Mouse (Mus musculus): ENCODE results near the gene Nanog. TPM values are rescaled to one million over a fixed set of nuclear protein-coding genes. Genes with fewer than 3 reads are reported as not detected.

The Nanog gene
- polyA plus RNA-seq, 1 experiment: 18.2 TPM

GRCm38 (mm10) chr6:122741460-122742227 lies 34.4 kb downstream of the Nanog start:
- no peak for TF ChIP-seq POLR2A (IDR thresholded peaks at IDR 0.05; ENCODE audit: borderline replicate concordance, control insufficient read depth, low read depth, low read length)
- TF ChIP-seq CTCF (IDR thresholded peaks at IDR 0.05; ENCODE audit: control insufficient read depth, insufficient read depth, low read length): no peak
- H3K27ac ChIP-seq (ENCODE audit: control insufficient read depth, insufficient read depth, low read depth, low read length, poor library complexity): peak overlapping the region; percentile 81
- peaks cover 2% of the 10 kb centered on the region; the same call in 1 of the 2 replicates for H3K4me1 ChIP-seq (ENCODE audit: control insufficient read depth, insufficient read depth, low read length)
- H3K4me3 ChIP-seq (replicated peaks; ENCODE audit: control insufficient read depth, low read depth, low read length): peak overlapping the region; percentile 85
- 2% methylated on average over 25 of the region's 25 CpGs for WGBS

- Histone ChIP-seq H3K4me1 (ENCODE audit: control insufficient read depth, insufficient read depth, low read length) (peaks cover 2% of the 10 kb centered on the region; the same call in 1 of the 2 replicates), H3K27ac (ENCODE audit: control insufficient read depth, insufficient read depth, low read depth, low read length, poor library complexity) (peak overlapping the region; percentile 81), H3K4me3 (replicated peaks; ENCODE audit: control insufficient read depth, low read depth, low read length) (peak overlapping the region; percentile 85)
- TF ChIP-seq POLR2A (IDR thresholded peaks at IDR 0.05; ENCODE audit: borderline replicate concordance, control insufficient read depth, low read depth, low read length) (no peak), CTCF (IDR thresholded peaks at IDR 0.05; ENCODE audit: control insufficient read depth, insufficient read depth, low read length) (no peak)
- under 1% methylated on average over 23 of the region's 23 CpGs for WGBS
These were observed 35.1 kb downstream of the Nanog start for GRCm38 (mm10) chr6:122742228-122742899.

- 37% methylated on average over 11 of the region's 11 CpGs for WGBS
- H3K4me3 ChIP-seq (replicated peaks; ENCODE audit: control insufficient read depth, low read depth, low read length): no peak overlapping the region
- peaks cover 2% of the 10 kb centered on the region; the same call in 1 of the 2 replicates for H3K4me1 ChIP-seq (ENCODE audit: control insufficient read depth, insufficient read depth, low read length)
- no peak overlapping the region for H3K27ac ChIP-seq (ENCODE audit: control insufficient read depth, insufficient read depth, low read depth, low read length, poor library complexity)
- TF ChIP-seq CTCF (IDR thresholded peaks at IDR 0.05; ENCODE audit: control insufficient read depth, insufficient read depth, low read length) (peak; percentile 34; the same call in 1 of the 2 replicates), POLR2A (IDR thresholded peaks at IDR 0.05; ENCODE audit: borderline replicate concordance, control insufficient read depth, low read depth, low read length) (no peak)
These were observed 36.1 kb downstream of the Nanog start for GRCm38 (mm10) chr6:122743353-122743752.

GRCm38 (mm10) chr6:122744505-122745249 lies 37.4 kb downstream of the Nanog start:
- Histone ChIP-seq H3K4me3 (replicated peaks; ENCODE audit: control insufficient read depth, low read depth, low read length) (no peak overlapping the region), H3K4me1 (ENCODE audit: control insufficient read depth, insufficient read depth, low read length) (peaks cover 2% of the 10 kb centered on the region; the same call in 1 of the 2 replicates), H3K27ac (ENCODE audit: control insufficient read depth, insufficient read depth, low read depth, low read length, poor library complexity) (no peak overlapping the region)
- WGBS: 79% methylated on average over 10 of the region's 10 CpGs
- no peak for TF ChIP-seq POLR2A (IDR thresholded peaks at IDR 0.05; ENCODE audit: borderline replicate concordance, control insufficient read depth, low read depth, low read length)
- no peak for TF ChIP-seq CTCF (IDR thresholded peaks at IDR 0.05; ENCODE audit: control insufficient read depth, insufficient read depth, low read length)

GRCm38 (mm10) chr6:122750579-122750978 lies 43.3 kb downstream of the Nanog start:
- H3K27ac ChIP-seq (ENCODE audit: control insufficient read depth, insufficient read depth, low read depth, low read length, poor library complexity): no peak overlapping the region

GRCm38 (mm10) chr6:122755913-122756312 lies 48.6 kb downstream of the Nanog start:
- 0% methylated on average over 2 of the region's 2 CpGs for WGBS
- no peaks in the 10 kb centered on the region for H3K4me1 ChIP-seq (ENCODE audit: control insufficient read depth, insufficient read depth, low read length)
- H3K27ac ChIP-seq (ENCODE audit: control insufficient read depth, insufficient read depth, low read depth, low read length, poor library complexity): no peak overlapping the region
- TF ChIP-seq POLR2A (IDR thresholded peaks at IDR 0.05; ENCODE audit: borderline replicate concordance, control insufficient read depth, low read depth, low read length): no peak
- no peak for TF ChIP-seq CTCF (IDR thresholded peaks at IDR 0.05; ENCODE audit: control insufficient read depth, insufficient read depth, low read length)
- H3K4me3 ChIP-seq (replicated peaks; ENCODE audit: control insufficient read depth, low read depth, low read length): no peak overlapping the region

More at GRCm38 (mm10) chr6:122750579-122750978, 43.3 kb downstream of the Nanog start:
- Histone ChIP-seq H3K4me3 (replicated peaks; ENCODE audit: control insufficient read depth, low read depth, low read length) (no peak overlapping the region), H3K4me1 (ENCODE audit: control insufficient read depth, insufficient read depth, low read length) (no peaks in the 10 kb centered on the region)
- 58% methylated on average over 6 of the region's 6 CpGs for WGBS
- TF ChIP-seq CTCF (IDR thresholded peaks at IDR 0.05; ENCODE audit: control insufficient read depth, insufficient read depth, low read length) (no peak), POLR2A (IDR thresholded peaks at IDR 0.05; ENCODE audit: borderline replicate concordance, control insufficient read depth, low read depth, low read length) (no peak)

- no peak overlapping the region for H3K4me3 ChIP-seq (replicated peaks; ENCODE audit: control insufficient read depth, low read depth, low read length)
- WGBS: 11% methylated on average over 5 of the region's 5 CpGs
- no peaks in the 10 kb centered on the region; the same call in 1 of the 2 replicates for H3K4me1 ChIP-seq (ENCODE audit: control insufficient read depth, insufficient read depth, low read length)
- no peak overlapping the region for H3K27ac ChIP-seq (ENCODE audit: control insufficient read depth, insufficient read depth, low read depth, low read length, poor library complexity)
- TF ChIP-seq POLR2A (IDR thresholded peaks at IDR 0.05; ENCODE audit: borderline replicate concordance, control insufficient read depth, low read depth, low read length) (no peak), CTCF (IDR thresholded peaks at IDR 0.05; ENCODE audit: control insufficient read depth, insufficient read depth, low read length) (no peak)
These were observed 51.4 kb downstream of the Nanog start for GRCm38 (mm10) chr6:122758732-122759131.
